Mouse (Mus musculus): Measurements from ENCODE around the gene Tmem104.

Gene Tmem104

GRCm38 (mm10) chr11:115200520-115200919 lies 13.2 kb downstream of the Tmem104 start:
- no peak for DNase-seq (ENCODE audit: low spot score in 2 of 2)

- DNase-seq (ENCODE audit: low spot score in 2 of 2), result peak; percentile 71 to 89
Measured at GRCm38 (mm10) chr11:115202316-115202715, 15.0 kb downstream of the Tmem104 start.

GRCm38 (mm10) chr11:115202756-115203155 lies 15.5 kb downstream of the Tmem104 start:
- DNase-seq (ENCODE audit: low spot score in 2 of 2), result no peak

- DNase-seq (ENCODE audit: low spot score in 2 of 2), result no peak
Measured at GRCm38 (mm10) chr11:115208126-115208525, 20.8 kb downstream of the Tmem104 start.

GRCm38 (mm10) chr11:115208776-115209732 lies 21.8 kb downstream of the Tmem104 start:
- peak in 1 of 2 experiments; percentile 23 for DNase-seq (ENCODE audit: low spot score in 2 of 2)

- DNase-seq (ENCODE audit: low spot score in 2 of 2), result no peak
Measured at GRCm38 (mm10) chr11:115209958-115210357, 22.7 kb downstream of the Tmem104 start.

GRCm38 (mm10) chr11:115212116-115212515 lies 24.8 kb downstream of the Tmem104 start:
- no peak for DNase-seq (ENCODE audit: low spot score in 2 of 2)

- no peak for DNase-seq (ENCODE audit: low spot score in 2 of 2)
Measured at GRCm38 (mm10) chr11:115215123-115215522, 27.8 kb downstream of the Tmem104 start.

- no peak for DNase-seq (ENCODE audit: low spot score in 2 of 2)
Measured at GRCm38 (mm10) chr11:115217439-115218410, 30.4 kb downstream of the Tmem104 start.

GRCm38 (mm10) chr11:115219263-115219662 lies 32.0 kb downstream of the Tmem104 start:
- no peak for DNase-seq (ENCODE audit: low spot score in 2 of 2)

GRCm38 (mm10) chr11:115219685-115220084 lies 32.4 kb downstream of the Tmem104 start:
- DNase-seq (ENCODE audit: low spot score in 2 of 2), result no peak

GRCm38 (mm10) chr11:115222077-115222476 lies 34.8 kb downstream of the Tmem104 start:
- peak in 1 of 2 experiments; percentile 29 for DNase-seq (ENCODE audit: low spot score in 2 of 2)

- DNase-seq (ENCODE audit: low spot score in 2 of 2), result no peak
Measured at GRCm38 (mm10) chr11:115222570-115222969, 35.3 kb downstream of the Tmem104 start.

GRCm38 (mm10) chr11:115223451-115223850 lies 36.2 kb downstream of the Tmem104 start:
- no peak for DNase-seq (ENCODE audit: low spot score in 2 of 2)

- DNase-seq (ENCODE audit: low spot score in 2 of 2), result no peak
Measured at GRCm38 (mm10) chr11:115223877-115224276, 36.6 kb downstream of the Tmem104 start.

GRCm38 (mm10) chr11:115224889-115225288 lies 37.6 kb downstream of the Tmem104 start:
- peak; percentile 54 to 87 for DNase-seq (ENCODE audit: low spot score in 2 of 2)

- DNase-seq (ENCODE audit: low spot score in 2 of 2), result no peak
Measured at GRCm38 (mm10) chr11:115225301-115225700, 38.0 kb downstream of the Tmem104 start.

- DNase-seq (ENCODE audit: low spot score in 2 of 2), result no peak
Measured at GRCm38 (mm10) chr11:115226811-115227491, 39.7 kb downstream of the Tmem104 start.

- DNase-seq (ENCODE audit: low spot score in 2 of 2), result no peak
Measured at GRCm38 (mm10) chr11:115227640-115228039, 40.4 kb downstream of the Tmem104 start.

- no peak for DNase-seq (ENCODE audit: low spot score in 2 of 2)
Measured at GRCm38 (mm10) chr11:115228430-115228829, 41.1 kb downstream of the Tmem104 start.
